16 mouse cellular contexts compared by ENCODE assay signal in the genomic region with DNA sequence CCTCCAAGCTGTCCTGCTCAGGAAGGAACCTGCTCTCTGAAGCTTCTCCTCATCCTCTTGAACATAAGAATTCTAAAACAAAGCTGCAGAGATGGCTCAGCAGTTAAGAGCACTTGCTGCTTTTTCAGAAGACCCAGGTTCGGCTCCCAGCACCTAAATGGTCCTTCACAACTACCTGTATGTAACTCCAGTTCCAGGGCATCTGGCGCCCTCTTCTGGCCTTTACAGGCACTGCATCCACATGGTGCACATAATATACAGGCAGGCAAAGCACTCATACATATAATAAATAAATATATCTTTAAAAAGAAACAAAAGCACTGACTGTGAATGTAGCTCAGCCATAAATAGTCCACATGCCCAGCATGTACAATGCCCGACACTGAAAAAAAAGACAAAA. TPM values are rescaled to one million over a fixed set of nuclear protein-coding genes. Genes with fewer than 3 reads are reported as not detected.
DNase-seq lines count a peak whose midpoint lies in the region; TF ChIP-seq lines count a peak whose summit lies in the region.
"Had no signal": no experiment of that assay in that cellular context is flagged by ENCODE, and none has a peak within 500 bp of the region (broad histone marks: within the 10 kb centered on the region; RNA-seq: fewer than 3 reads in every experiment).

No protein-coding gene starts in this region.

- H3K4me1 ChIP-seq in ES-Bruce4 (ENCODE audit: control insufficient read depth, insufficient read depth, low read length): no peaks in the 10 kb centered on the region
- H3K4me1 ChIP-seq: embryonic facial prominence, embryonic 13.5 days; forebrain, embryonic 12.5 days; neural tube, embryonic 12.5 days had no signal

- intact Hi-C loops in left cerebral cortex, postnatal 4 days (cut with DNase I): no loop called here

- TF ChIP-seq CTCF in ES-Bruce4 (IDR thresholded peaks at IDR 0.05; ENCODE audit: low read depth, low read length): peak; percentile 49

- TF ChIP-seq EP300 in ES-Bruce4 (IDR thresholded peaks at IDR 0.05; ENCODE audit: insufficient read depth, low read depth, low read length): no peak

- no peaks in the 10 kb centered on the region for H3K9me3 ChIP-seq in ES-Bruce4 (replicated peaks; ENCODE audit: control insufficient read depth, insufficient read depth, low read length, poor library complexity, severe bottlenecking)
- H3K9me3 ChIP-seq: embryonic facial prominence, embryonic 13.5 days; forebrain, embryonic 12.5 days; neural tube, embryonic 12.5 days had no signal

- DNase-seq in left cerebral cortex, postnatal 4 days: peak; percentile 7
- DNase-seq in left cerebral cortex, adult 9 months (ENCODE audit: low spot score in 2 of 2): no peak
- peak; percentile 52 to 55 for DNase-seq in B cell, adult 2 months
- DNase-seq in c-Kit-positive CD71-positive TER-119-positive erythroid progenitor cells, embryonic 14.5 days (ENCODE audit: low spot score): peak; percentile 3
- DNase-seq in frontal cortex, postnatal 10 days (ENCODE audit: low spot score in 2 of 2): no peak
- DNase-seq in cerebellum, adult 9-10 months: no peak
- DNase-seq: adrenal gland, postnatal 36 days; cerebellum, postnatal 25 days; heart, postnatal 10 days; kidney, postnatal 14 days; right cerebral cortex, adult 18-20 months had no signal

- H3K27ac ChIP-seq in ES-Bruce4 (ENCODE audit: insufficient read depth, low read length): no peak overlapping the region
- H3K27ac ChIP-seq: embryonic facial prominence, embryonic 13.5 days; forebrain, embryonic 12.5 days; neural tube, embryonic 12.5 days had no signal

- no peaks in the 10 kb centered on the region for H3K36me3 ChIP-seq in ES-Bruce4 (ENCODE audit: control insufficient read depth, insufficient read depth, low read length, poor library complexity, severe bottlenecking)
- H3K36me3 ChIP-seq: embryonic facial prominence, embryonic 13.5 days; forebrain, embryonic 12.5 days; neural tube, embryonic 12.5 days had no signal

- H3K4me3 ChIP-seq in ES-Bruce4 (ENCODE audit: low read depth, low read length): no peak overlapping the region
- H3K4me3 ChIP-seq: embryonic facial prominence, embryonic 13.5 days; forebrain, embryonic 12.5 days; neural tube, embryonic 12.5 days had no signal

- no peak overlapping the region for H3K9ac ChIP-seq in ES-Bruce4 (ENCODE audit: low read depth, poor library complexity, severe bottlenecking)
- H3K9ac ChIP-seq: embryonic facial prominence, embryonic 13.5 days; forebrain, embryonic 12.5 days; neural tube, embryonic 12.5 days had no signal

- no peaks in the 10 kb centered on the region for H3K27me3 ChIP-seq in ES-Bruce4 (ENCODE audit: control insufficient read depth, insufficient read depth, low read length, poor library complexity, severe bottlenecking)
- H3K27me3 ChIP-seq: embryonic facial prominence, embryonic 13.5 days; forebrain, embryonic 12.5 days; neural tube, embryonic 12.5 days had no signal

- TF ChIP-seq POLR2A in ES-Bruce4 (IDR thresholded peaks at IDR 0.05; ENCODE audit: insufficient read depth, low read length): no peak

RNA-seq across cellular contexts. Expression of a gene that starts 30.7 kb away (rescaled TPM):
- 100 to 1,000 TPM; 152 to 158 TPM for total RNA-seq in left cerebral cortex, postnatal 4 days (2021)
- polyA plus RNA-seq in ES-Bruce4 (2011; ENCODE audit: insufficient read depth, insufficient read length, low read depth, missing spikeins): 0.12 and 0.49 TPM in 2 replicates
- polyA plus RNA-seq: inflammation-experienced regulatory T-cells, adult 6 months had no signal

RNA-seq across cellular contexts. Expression of a gene that starts 46.6 kb away (rescaled TPM):
- 10 to 100 TPM; 39.3 to 39.8 TPM for total RNA-seq in left cerebral cortex, postnatal 4 days (2021)
- 7.1 and 8.0 TPM in 2 replicates for polyA plus RNA-seq in ES-Bruce4 (2011; ENCODE audit: insufficient read depth, insufficient read length, low read depth, missing spikeins)

Comparison
In these comparisons a context has a peak if more than half of its experiments do, and no peak if none do; other contexts are left out.
1. DNase-seq: peak in left cerebral cortex, postnatal 4 days (single experiment), B cell, adult 2 months (2 of 2) and c-Kit-positive CD71-positive TER-119-positive erythroid progenitor cells, embryonic 14.5 days (single experiment); none in left cerebral cortex, adult 9 months (0 of 2), frontal cortex, postnatal 10 days (0 of 2) and cerebellum, adult 9-10 months (single experiment).